Mouse (Mus musculus): ENCODE results near the gene Ttc39a. TPM values are rescaled to one million over a fixed set of nuclear protein-coding genes. Genes with fewer than 3 reads are reported as not detected.

The Ttc39a gene
- polyA plus RNA-seq, 1 experiment from 2014 or later, result 12.9 TPM

DNA sequence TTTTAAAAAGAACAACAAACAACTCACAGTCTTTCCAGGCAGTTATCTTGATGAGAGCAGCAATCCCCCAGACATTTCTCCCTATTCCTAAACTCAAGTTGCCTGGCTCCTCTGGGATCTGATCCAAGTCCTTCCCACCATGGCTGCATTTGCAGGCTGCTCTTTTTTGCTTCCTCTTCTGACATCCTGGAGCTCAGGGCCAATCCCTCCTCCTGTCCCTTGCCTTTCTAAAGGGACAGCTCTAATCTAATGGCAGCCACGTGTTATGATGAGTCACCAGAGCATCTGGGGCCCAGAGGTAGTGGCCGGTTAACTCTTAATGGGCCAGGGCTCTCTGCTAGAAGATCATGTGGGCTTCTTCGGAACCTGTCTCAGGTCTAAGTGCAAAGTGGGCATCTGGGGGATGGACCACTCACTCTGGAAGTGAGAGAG is 353 bp upstream of the Ttc39a start:
- H3K27ac ChIP-seq, result peak overlapping the region; percentile 99
- H3K36me3 ChIP-seq, result peaks cover 40% of the 10 kb centered on the region
- H3K9ac ChIP-seq, result peak overlapping the region; percentile 90
- peak overlapping the region; percentile 76 for H3K4me3 ChIP-seq
- ATAC-seq, result peak; percentile 78
- H3K4me1 ChIP-seq, result peaks cover 66% of the 10 kb centered on the region
- peak overlapping the region; percentile 91 for H3K4me2 ChIP-seq
- H3K9me3 ChIP-seq (replicated peaks), result no peaks in the 10 kb centered on the region
- no peaks in the 10 kb centered on the region for H3K27me3 ChIP-seq (replicated peaks)
- 1% methylated on average over 3 of the region's 3 CpGs for WGBS (ENCODE audit: insufficient replicate concordance)

DNA sequence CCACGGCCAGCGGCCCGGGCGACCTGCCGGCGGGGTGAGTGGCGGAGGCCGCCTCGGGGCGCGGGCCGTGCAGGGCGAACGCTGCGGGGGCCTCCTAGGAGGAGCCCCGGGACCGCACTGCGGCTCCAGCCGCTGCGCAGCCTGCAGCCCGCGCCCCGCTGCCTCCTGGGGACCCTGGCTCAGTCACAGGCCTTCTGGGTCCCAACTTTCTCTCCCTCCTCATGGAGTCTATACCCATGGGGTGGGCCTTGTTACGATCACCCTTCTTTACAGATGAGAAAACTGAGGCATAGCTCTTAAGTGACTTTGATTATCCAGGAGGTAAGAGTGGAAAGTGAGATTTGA is 725 bp downstream of the Ttc39a start:
- Histone ChIP-seq H3K36me3 (peaks cover 31% of the 10 kb centered on the region), H3K9me3 (replicated peaks) (no peaks in the 10 kb centered on the region), H3K4me1 (peaks cover 76% of the 10 kb centered on the region), H3K27me3 (replicated peaks) (no peaks in the 10 kb centered on the region), H3K27ac (peak overlapping the region; percentile 99), H3K9ac (peak overlapping the region; percentile 90), H3K4me3 (peak overlapping the region; percentile 76), H3K4me2 (peak overlapping the region; percentile 91)
- no peak for ATAC-seq
- 4% methylated on average over 22 of the region's 24 CpGs for WGBS (ENCODE audit: insufficient replicate concordance)

GRCm38 (mm10) chr4:109407701-109408485 is 1.5 kb downstream of the Ttc39a start:
- whole genome bisulfite sequencing (ENCODE audit: insufficient replicate concordance), result 80% methylated on average over 9 of the region's 9 CpGs
- Histone ChIP-seq H3K27ac (peak overlapping the region; percentile 99), H3K27me3 (replicated peaks) (no peaks in the 10 kb centered on the region), H3K36me3 (peaks cover 23% of the 10 kb centered on the region), H3K9me3 (replicated peaks) (no peaks in the 10 kb centered on the region), H3K9ac (peak overlapping the region; percentile 90), H3K4me1 (peaks cover 84% of the 10 kb centered on the region), H3K4me3 (peak overlapping the region; percentile 76), H3K4me2 (peak overlapping the region; percentile 91)
- no peak for ATAC-seq

- peaks cover 86% of the 10 kb centered on the region for H3K4me1 ChIP-seq
- no peaks in the 10 kb centered on the region for H3K27me3 ChIP-seq (replicated peaks)
- peak overlapping the region; percentile 79 for H3K9ac ChIP-seq
- H3K36me3 ChIP-seq, result 0 out of 2 replicates have a peak, but pooled peaks cover 5% of the 10 kb centered on the region
- WGBS (ENCODE audit: insufficient replicate concordance), result 32% methylated on average over 9 of the region's 9 CpGs
- H3K4me3 ChIP-seq, result peak overlapping the region; percentile 44
- peak overlapping the region; percentile 99 for H3K27ac ChIP-seq
- H3K4me2 ChIP-seq, result peak overlapping the region; percentile 91
- H3K9me3 ChIP-seq (replicated peaks), result no peaks in the 10 kb centered on the region
- ATAC-seq, result peak; percentile 89
Measured at GRCm38 (mm10) chr4:109410681-109411376, 4.4 kb downstream of the Ttc39a start.

- Histone ChIP-seq H3K27ac (peak overlapping the region; percentile 99), H3K9ac (peak overlapping the region; percentile 79), H3K4me1 (peaks cover 82% of the 10 kb centered on the region), H3K9me3 (replicated peaks) (no peaks in the 10 kb centered on the region), H3K4me3 (peak overlapping the region; percentile 44), H3K4me2 (peak overlapping the region; percentile 91), H3K27me3 (replicated peaks) (no peaks in the 10 kb centered on the region), H3K36me3 (0 out of 2 replicates have a peak, but pooled peaks cover 5% of the 10 kb centered on the region)
- 28% methylated on average over 6 of the region's 6 CpGs for WGBS (ENCODE audit: insufficient replicate concordance)
- peak; percentile 58 for ATAC-seq
Measured at GRCm38 (mm10) chr4:109411377-109411967, 5.0 kb downstream of the Ttc39a start.

GRCm38 (mm10) chr4:109412233-109412632 is 5.8 kb downstream of the Ttc39a start:
- H3K4me3 ChIP-seq, result peak overlapping the region; percentile 44; the same call in 1 of the 2 replicates

GRCm38 (mm10) chr4:109417998-109418397 is 11.6 kb downstream of the Ttc39a start:
- WGBS (ENCODE audit: insufficient replicate concordance), result 79% methylated on average over 1 of the region's 1 CpGs
- Histone ChIP-seq H3K9me3 (replicated peaks) (no peaks in the 10 kb centered on the region), H3K27me3 (replicated peaks) (no peaks in the 10 kb centered on the region), H3K4me3 (no peak overlapping the region), H3K27ac (no peak overlapping the region), H3K4me1 (peaks cover 45% of the 10 kb centered on the region), H3K4me2 (no peak overlapping the region), H3K36me3 (peaks cover 10% of the 10 kb centered on the region; the same call in 1 of the 2 replicates), H3K9ac (no peak overlapping the region)
- ATAC-seq, result no peak

More at GRCm38 (mm10) chr4:109412233-109412632, 5.8 kb downstream of the Ttc39a start:
- ATAC-seq, result no peak
- Histone ChIP-seq H3K9ac (peak overlapping the region; percentile 79), H3K27me3 (replicated peaks) (no peaks in the 10 kb centered on the region), H3K27ac (peak overlapping the region; percentile 99), H3K36me3 (0 out of 2 replicates have a peak, but pooled peaks cover 5% of the 10 kb centered on the region), H3K4me1 (peaks cover 81% of the 10 kb centered on the region), H3K9me3 (replicated peaks) (no peaks in the 10 kb centered on the region), H3K4me2 (peak overlapping the region; percentile 91)
- 76% methylated on average over 5 of the region's 5 CpGs for WGBS (ENCODE audit: insufficient replicate concordance)

GRCm38 (mm10) chr4:109419017-109419416 is 12.6 kb downstream of the Ttc39a start:
- peaks cover 34% of the 10 kb centered on the region for H3K4me1 ChIP-seq
- H3K9me3 ChIP-seq (replicated peaks), result no peaks in the 10 kb centered on the region
- H3K4me3 ChIP-seq, result no peak overlapping the region
- H3K36me3 ChIP-seq, result peaks cover 10% of the 10 kb centered on the region; the same call in 1 of the 2 replicates
- H3K27me3 ChIP-seq (replicated peaks), result no peaks in the 10 kb centered on the region
- H3K4me2 ChIP-seq, result no peak overlapping the region
- H3K9ac ChIP-seq, result no peak overlapping the region
- 27% methylated on average over 3 of the region's 3 CpGs for WGBS (ENCODE audit: insufficient replicate concordance)
- H3K27ac ChIP-seq, result no peak overlapping the region
- peak; percentile 13; the same call in 1 of the 2 replicates for ATAC-seq

- H3K9me3 ChIP-seq (replicated peaks), result no peaks in the 10 kb centered on the region
- WGBS (ENCODE audit: insufficient replicate concordance), result 75% methylated on average over 4 of the region's 4 CpGs
- ATAC-seq, result no peak
- no peak overlapping the region for H3K27ac ChIP-seq
- H3K4me2 ChIP-seq, result no peak overlapping the region
- no peaks in the 10 kb centered on the region for H3K27me3 ChIP-seq (replicated peaks)
- H3K36me3 ChIP-seq, result peaks cover 10% of the 10 kb centered on the region; the same call in 1 of the 2 replicates
- peaks cover 29% of the 10 kb centered on the region for H3K4me1 ChIP-seq
- no peak overlapping the region for H3K4me3 ChIP-seq
- no peak overlapping the region for H3K9ac ChIP-seq
Measured at GRCm38 (mm10) chr4:109419563-109419962, 13.1 kb downstream of the Ttc39a start.

- Histone ChIP-seq H3K4me2 (no peak overlapping the region), H3K4me1 (peaks cover 23% of the 10 kb centered on the region), H3K27ac (peak overlapping the region; percentile 36; the same call in 1 of the 2 replicates), H3K9me3 (replicated peaks) (no peaks in the 10 kb centered on the region), H3K4me3 (no peak overlapping the region), H3K9ac (no peak overlapping the region), H3K27me3 (replicated peaks) (no peaks in the 10 kb centered on the region), H3K36me3 (peaks cover 10% of the 10 kb centered on the region; the same call in 1 of the 2 replicates)
- ATAC-seq, result peak; percentile 31; the same call in 1 of the 2 replicates
- 64% methylated on average over 8 of the region's 8 CpGs for WGBS (ENCODE audit: insufficient replicate concordance)
Measured at GRCm38 (mm10) chr4:109420138-109420795, 13.8 kb downstream of the Ttc39a start.

- ATAC-seq, result no peak
- Histone ChIP-seq H3K4me1 (peaks cover 32% of the 10 kb centered on the region), H3K9ac (no peak overlapping the region), H3K9me3 (replicated peaks) (no peaks in the 10 kb centered on the region), H3K27me3 (replicated peaks) (no peaks in the 10 kb centered on the region), H3K36me3 (peaks cover 10% of the 10 kb centered on the region; the same call in 1 of the 2 replicates), H3K27ac (no peak overlapping the region), H3K4me2 (no peak overlapping the region), H3K4me3 (no peak overlapping the region)
- WGBS (ENCODE audit: insufficient replicate concordance), result 71% methylated on average over 7 of the region's 7 CpGs
Measured at GRCm38 (mm10) chr4:109421608-109422007, 15.2 kb downstream of the Ttc39a start.

All from liver, embryonic 12.5 days (tissue).